Mouse (Mus musculus): ENCODE data around the gene Scnm1. TPM values are rescaled to one million over a fixed set of nuclear protein-coding genes. Genes with fewer than 3 reads are reported as not detected.

Gene Scnm1
- total and polyA plus RNA-seq, 2 experiments from 2014 or later: 38.2 to 57.6 TPM

DNA sequence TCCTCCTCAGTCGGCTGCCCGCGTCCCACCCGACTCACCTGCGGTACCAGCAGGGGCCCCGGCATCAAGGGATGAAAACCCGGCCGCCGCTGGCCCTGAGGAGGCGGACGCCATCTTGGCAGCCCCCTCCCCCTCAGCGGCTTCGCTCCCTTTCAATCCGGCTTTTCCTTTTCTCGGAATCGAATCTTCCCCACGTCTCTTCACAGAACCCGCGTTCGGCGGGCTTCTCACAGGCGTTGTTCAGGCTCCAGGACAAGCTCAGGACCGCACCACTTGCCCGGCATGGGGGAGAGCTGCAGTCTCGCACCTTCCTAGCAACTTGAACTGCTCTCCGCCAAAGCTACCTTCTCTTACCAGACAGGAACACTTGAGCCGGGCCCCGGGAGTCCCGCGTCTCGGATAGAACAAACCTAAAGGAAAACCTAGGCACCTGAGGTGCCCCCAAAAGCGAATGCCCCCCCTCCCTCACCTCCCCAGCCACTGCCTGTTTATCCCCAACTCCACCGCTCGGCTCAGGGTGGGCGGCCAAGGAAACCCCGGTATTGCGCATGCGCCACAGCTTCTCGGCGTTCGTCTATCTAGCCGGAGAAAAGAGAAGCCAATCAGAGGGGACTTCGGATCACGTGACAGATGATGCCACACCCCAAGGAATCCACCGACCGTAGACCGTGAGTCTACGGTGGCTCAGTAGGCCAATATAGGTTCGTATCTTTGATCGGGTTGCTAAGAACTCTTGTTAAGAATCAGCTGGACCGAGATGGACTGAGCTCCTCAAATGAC lies 27.3 kb downstream of the Scnm1 start, which contains the start of gene Pip5k1a:
TSS of gene Pip5k1a (minus strand) at position 593 of the 780 bp plus-strand sequence.
- ATAC-seq (ENCODE audit: insufficient read depth, low read depth) (peak; percentile 89), DNase-seq (ENCODE audit: low spot score) (peak; percentile 100)
- no peaks in the 10 kb centered on the region for H3K27me3 ChIP-seq (ENCODE audit: control insufficient read depth, insufficient read depth, low read length)
- no peaks in the 10 kb centered on the region for H3K9me3 ChIP-seq (replicated peaks; ENCODE audit: control insufficient read depth, low read length)
- H3K27ac ChIP-seq (ENCODE audit: low read depth): peak within 1 kb of the TSS; percentile 90
- TF ChIP-seq EP300 (IDR thresholded peaks at IDR 0.05; ENCODE audit: low read depth): no peak
- no peak for TF ChIP-seq CTCF (IDR thresholded peaks at IDR 0.05; ENCODE audit: low read depth)
- H3K4me3 ChIP-seq (ENCODE audit: low read depth, low read length): peak within 1 kb of the TSS; percentile 96
- H3K36me3 ChIP-seq (replicated peaks; ENCODE audit: control insufficient read depth, insufficient read depth, low read length): no peaks in the 10 kb centered on the region; the same call in 1 of the 2 replicates
- peak within 1 kb of the TSS; percentile 93 for H3K9ac ChIP-seq (replicated peaks; ENCODE audit: low read depth, low read length)
- under 1% methylated on average over 51 of the region's 51 CpGs for WGBS
- H3K4me1 ChIP-seq (ENCODE audit: control insufficient read depth, insufficient read depth): peaks cover 8% of the 10 kb centered on the region; the same call in 1 of the 2 replicates
- H3K4me2 ChIP-seq (ENCODE audit: low read depth, low read length): peak within 1 kb of the TSS; percentile 83

GRCm38 (mm10) chr3:95105586-95106337 lies 28.0 kb downstream of the Scnm1 start:
- peak overlapping the region; percentile 96 for H3K4me3 ChIP-seq (ENCODE audit: low read depth, low read length)
- peak overlapping the region; percentile 90 for H3K27ac ChIP-seq (ENCODE audit: low read depth)
- ATAC-seq (ENCODE audit: insufficient read depth, low read depth): peak; percentile 33; the same call in 1 of the 2 replicates
- TF ChIP-seq CTCF (IDR thresholded peaks at IDR 0.05; ENCODE audit: low read depth) (no peak), EP300 (IDR thresholded peaks at IDR 0.05; ENCODE audit: low read depth) (no peak)
- peak overlapping the region; percentile 93 for H3K9ac ChIP-seq (replicated peaks; ENCODE audit: low read depth, low read length)
- H3K27me3 ChIP-seq (ENCODE audit: control insufficient read depth, insufficient read depth, low read length): no peaks in the 10 kb centered on the region
- DNase-seq (ENCODE audit: low spot score): peak; percentile 74
- H3K36me3 ChIP-seq (replicated peaks; ENCODE audit: control insufficient read depth, insufficient read depth, low read length): no peaks in the 10 kb centered on the region; the same call in 1 of the 2 replicates
- H3K4me1 ChIP-seq (ENCODE audit: control insufficient read depth, insufficient read depth): peaks cover 8% of the 10 kb centered on the region; the same call in 1 of the 2 replicates
- H3K9me3 ChIP-seq (replicated peaks; ENCODE audit: control insufficient read depth, low read length): no peaks in the 10 kb centered on the region
- WGBS: under 1% methylated on average over 16 of the region's 16 CpGs
- H3K4me2 ChIP-seq (ENCODE audit: low read depth, low read length): peak overlapping the region; percentile 83

- Histone ChIP-seq H3K9ac (replicated peaks; ENCODE audit: low read depth, low read length) (peak overlapping the region; percentile 93), H3K27me3 (ENCODE audit: control insufficient read depth, insufficient read depth, low read length) (no peaks in the 10 kb centered on the region), H3K4me1 (ENCODE audit: control insufficient read depth, insufficient read depth) (peaks cover 8% of the 10 kb centered on the region; the same call in 1 of the 2 replicates), H3K27ac (ENCODE audit: low read depth) (peak overlapping the region; percentile 90), H3K4me2 (ENCODE audit: low read depth, low read length) (peak overlapping the region; percentile 83), H3K36me3 (replicated peaks; ENCODE audit: control insufficient read depth, insufficient read depth, low read length) (no peaks in the 10 kb centered on the region; the same call in 1 of the 2 replicates), H3K9me3 (replicated peaks; ENCODE audit: control insufficient read depth, low read length) (no peaks in the 10 kb centered on the region), H3K4me3 (ENCODE audit: low read depth, low read length) (peak overlapping the region; percentile 96)
- WGBS: 15% methylated on average over 4 of the region's 4 CpGs
- no peak for TF ChIP-seq CTCF (IDR thresholded peaks at IDR 0.05; ENCODE audit: low read depth)
- no peak for TF ChIP-seq EP300 (IDR thresholded peaks at IDR 0.05; ENCODE audit: low read depth)
- DNase-seq (ENCODE audit: low spot score) (no peak), ATAC-seq (ENCODE audit: insufficient read depth, low read depth) (no peak)
Measured at GRCm38 (mm10) chr3:95105121-95105520, 28.7 kb downstream of the Scnm1 start.

DNA sequence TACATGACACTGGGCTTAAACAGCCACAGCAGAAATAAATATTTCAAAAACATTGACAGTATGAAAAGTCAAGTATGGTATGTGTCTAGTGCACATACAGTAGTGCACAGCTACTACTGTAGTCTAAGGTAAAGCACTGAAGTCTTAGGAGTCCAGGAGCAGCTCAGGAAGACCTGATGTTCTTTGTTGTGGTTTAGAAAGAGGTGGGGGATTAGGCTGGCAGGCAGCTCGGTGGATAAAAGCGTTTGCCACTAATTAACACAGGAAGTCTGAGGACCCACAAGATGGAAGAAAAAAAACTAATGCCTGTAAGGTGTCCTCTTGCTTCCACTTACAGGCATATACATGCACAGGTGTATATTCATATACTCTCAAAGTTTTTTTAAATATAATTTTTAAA lies 33.0 kb downstream of the Scnm1 start:
- WGBS: 32% methylated on average over 2 of the region's 2 CpGs
- no peak overlapping the region for H3K9ac ChIP-seq (replicated peaks; ENCODE audit: low read depth, low read length)

GRCm38 (mm10) chr3:95088071-95088470 lies 45.7 kb downstream of the Scnm1 start:
- ATAC-seq (ENCODE audit: insufficient read depth, low read depth): no peak
- Histone ChIP-seq H3K27ac (ENCODE audit: low read depth) (no peak overlapping the region), H3K4me2 (ENCODE audit: low read depth, low read length) (no peak overlapping the region), H3K9me3 (replicated peaks; ENCODE audit: control insufficient read depth, low read length) (no peaks in the 10 kb centered on the region), H3K4me3 (ENCODE audit: low read depth, low read length) (no peak overlapping the region), H3K4me1 (ENCODE audit: control insufficient read depth, insufficient read depth) (no peaks in the 10 kb centered on the region), H3K9ac (replicated peaks; ENCODE audit: low read depth, low read length) (no peak overlapping the region), H3K27me3 (ENCODE audit: control insufficient read depth, insufficient read depth, low read length) (no peaks in the 10 kb centered on the region), H3K36me3 (replicated peaks; ENCODE audit: control insufficient read depth, insufficient read depth, low read length) (peaks cover 5% of the 10 kb centered on the region; the same call in 1 of the 2 replicates)
- TF ChIP-seq CTCF (IDR thresholded peaks at IDR 0.05; ENCODE audit: low read depth) (no peak), EP300 (IDR thresholded peaks at IDR 0.05; ENCODE audit: low read depth) (no peak)
- no peak for DNase-seq (ENCODE audit: low spot score)
- 82% methylated on average over 1 of the region's 1 CpGs for WGBS

More for the DNA sequence above, 33.0 kb downstream of the Scnm1 start:
- Histone ChIP-seq H3K36me3 (replicated peaks; ENCODE audit: control insufficient read depth, insufficient read depth, low read length) (peaks cover 5% of the 10 kb centered on the region; the same call in 1 of the 2 replicates), H3K4me1 (ENCODE audit: control insufficient read depth, insufficient read depth) (peaks cover 12% of the 10 kb centered on the region; the same call in 1 of the 2 replicates), H3K4me3 (ENCODE audit: low read depth, low read length) (no peak overlapping the region), H3K4me2 (ENCODE audit: low read depth, low read length) (no peak overlapping the region), H3K27ac (ENCODE audit: low read depth) (no peak overlapping the region), H3K27me3 (ENCODE audit: control insufficient read depth, insufficient read depth, low read length) (no peaks in the 10 kb centered on the region), H3K9me3 (replicated peaks; ENCODE audit: control insufficient read depth, low read length) (no peaks in the 10 kb centered on the region)
- DNase-seq (ENCODE audit: low spot score) (no peak), ATAC-seq (ENCODE audit: insufficient read depth, low read depth) (no peak)
- TF ChIP-seq EP300 (IDR thresholded peaks at IDR 0.05; ENCODE audit: low read depth) (no peak), CTCF (IDR thresholded peaks at IDR 0.05; ENCODE audit: low read depth) (no peak)

Small RNA genes within 50 kb of the gene (microRNA-seq; reads per million reads assigned to microRNA genes)
- gene Mir8099-1: not detected

Other genes with a start within 250 kb of the Scnm1 start
- gene Psmb4, start 247.1 kb downstream of the Scnm1 start, total RNA-seq (2014; rRNA removed; ENCODE audit: low replicate concordance): 256 and 302 TPM in 2 replicates
- 274 and 296 TPM in 2 replicates for gene Psmb4, start 247.1 kb downstream of the Scnm1 start, polyA plus RNA-seq (2015; fragmentation: Nextera tagmentation; extraction: Ambion mirVana)
- gene Selenbp1, start 201.0 kb downstream of the Scnm1 start, total RNA-seq (2014; rRNA removed; ENCODE audit: low replicate concordance): 183 and 212 TPM in 2 replicates
- gene Selenbp1, start 201.0 kb downstream of the Scnm1 start, polyA plus RNA-seq (2015; fragmentation: Nextera tagmentation; extraction: Ambion mirVana): 101 and 112 TPM in 2 replicates
- gene Rfx5, start 179.9 kb downstream of the Scnm1 start, total RNA-seq (2014; rRNA removed; ENCODE audit: low replicate concordance): 3.9 and 8.6 TPM in 2 replicates
- 2.3 and 2.7 TPM in 2 replicates for gene Rfx5, start 179.9 kb downstream of the Scnm1 start, polyA plus RNA-seq (2015; fragmentation: Nextera tagmentation; extraction: Ambion mirVana)
- gene Pi4kb, start 159.3 kb downstream of the Scnm1 start, total RNA-seq (2014; rRNA removed; ENCODE audit: low replicate concordance): 44.4 and 47.2 TPM in 2 replicates
- gene Pi4kb, start 159.3 kb downstream of the Scnm1 start, polyA plus RNA-seq (2015; fragmentation: Nextera tagmentation; extraction: Ambion mirVana): 12.6 and 13.7 TPM in 2 replicates
- gene Zfp687, start 118.6 kb downstream of the Scnm1 start, total RNA-seq (2014; rRNA removed; ENCODE audit: low replicate concordance): 15.0 and 28.5 TPM in 2 replicates
- 8.1 and 8.3 TPM in 2 replicates for gene Zfp687, start 118.6 kb downstream of the Scnm1 start, polyA plus RNA-seq (2015; fragmentation: Nextera tagmentation; extraction: Ambion mirVana)
- gene Psmd4, start 91.4 kb downstream of the Scnm1 start, total RNA-seq (2014; rRNA removed; ENCODE audit: low replicate concordance): 190 and 210 TPM in 2 replicates
- 205 and 208 TPM in 2 replicates for gene Psmd4, start 91.4 kb downstream of the Scnm1 start, polyA plus RNA-seq (2015; fragmentation: Nextera tagmentation; extraction: Ambion mirVana)
- gene Pip5k1a, start 27.1 kb downstream of the Scnm1 start, total RNA-seq (2014; rRNA removed; ENCODE audit: low replicate concordance): 36.6 and 50.5 TPM in 2 replicates
- gene Pip5k1a, start 27.1 kb downstream of the Scnm1 start, polyA plus RNA-seq (2015; fragmentation: Nextera tagmentation; extraction: Ambion mirVana): 13.8 and 14.5 TPM in 2 replicates
- gene Vps72, start 23.0 kb downstream of the Scnm1 start, total RNA-seq (2014; rRNA removed; ENCODE audit: low replicate concordance): 54.9 and 69.3 TPM in 2 replicates
- gene Vps72, start 23.0 kb downstream of the Scnm1 start, polyA plus RNA-seq (2015; fragmentation: Nextera tagmentation; extraction: Ambion mirVana): 60.8 and 66.9 TPM in 2 replicates
- gene Tmod4, start 9.5 kb downstream of the Scnm1 start, total RNA-seq (2014; rRNA removed; ENCODE audit: low replicate concordance): 1.2 and 14.3 TPM in 2 replicates
- 2.7 and 2.9 TPM in 2 replicates for gene Tmod4, start 9.5 kb downstream of the Scnm1 start, polyA plus RNA-seq (2015; fragmentation: Nextera tagmentation; extraction: Ambion mirVana)
- gene Lysmd1, start 77 bp upstream of the Scnm1 start, total RNA-seq (2014; rRNA removed; ENCODE audit: low replicate concordance): 6.1 and 7.1 TPM in 2 replicates
- 8.7 and 10.4 TPM in 2 replicates for gene Lysmd1, start 77 bp upstream of the Scnm1 start, polyA plus RNA-seq (2015; fragmentation: Nextera tagmentation; extraction: Ambion mirVana)
- 0.27 and 5.4 TPM in 2 replicates for gene Tnfaip8l2, start 8.3 kb upstream of the Scnm1 start, total RNA-seq (2014; rRNA removed; ENCODE audit: low replicate concordance)
- gene Tnfaip8l2, start 8.3 kb upstream of the Scnm1 start, polyA plus RNA-seq (2015; fragmentation: Nextera tagmentation; extraction: Ambion mirVana): 2.7 and 2.8 TPM in 2 replicates
- gene Sema6c, start 26.4 kb upstream of the Scnm1 start, total RNA-seq (2014; rRNA removed; ENCODE audit: low replicate concordance): 6.8 and 14.8 TPM in 2 replicates
- 1.2 and 1.8 TPM in 2 replicates for gene Sema6c, start 26.4 kb upstream of the Scnm1 start, polyA plus RNA-seq (2015; fragmentation: Nextera tagmentation; extraction: Ambion mirVana)
- gene Gabpb2, start 83.9 kb upstream of the Scnm1 start, total RNA-seq (2014; rRNA removed; ENCODE audit: low replicate concordance): 6.6 and 7.2 TPM in 2 replicates
- gene Gabpb2, start 83.9 kb upstream of the Scnm1 start, polyA plus RNA-seq (2015; fragmentation: Nextera tagmentation; extraction: Ambion mirVana): 3.1 TPM in 2 replicates
- gene Cdc42se1, start 94.7 kb upstream of the Scnm1 start, total RNA-seq (2014; rRNA removed; ENCODE audit: low replicate concordance): 75.5 and 78.2 TPM in 2 replicates
- gene Cdc42se1, start 94.7 kb upstream of the Scnm1 start, polyA plus RNA-seq (2015; fragmentation: Nextera tagmentation; extraction: Ambion mirVana): 33.6 TPM in 2 replicates
- 4.3 and 6.1 TPM in 2 replicates for gene Mllt11, start 98.2 kb upstream of the Scnm1 start, total RNA-seq (2014; rRNA removed; ENCODE audit: low replicate concordance)
- gene Mllt11, start 98.2 kb upstream of the Scnm1 start, polyA plus RNA-seq (2015; fragmentation: Nextera tagmentation; extraction: Ambion mirVana): 8.9 and 9.0 TPM in 2 replicates
- 1.1 TPM in 1 of 2 replicates, not detected in the other for gene Gm128, start 107.6 kb upstream of the Scnm1 start, total RNA-seq (2014; rRNA removed; ENCODE audit: low replicate concordance)
- 0.07 TPM in 1 of 2 replicates, not detected in the other for gene Gm128, start 107.6 kb upstream of the Scnm1 start, polyA plus RNA-seq (2015; fragmentation: Nextera tagmentation; extraction: Ambion mirVana)
- 3.9 TPM in 1 of 2 replicates, not detected in the other for gene Bnipl, start 117.2 kb upstream of the Scnm1 start, total RNA-seq (2014; rRNA removed; ENCODE audit: low replicate concordance)
- not detected in 2 replicates for gene Bnipl, start 117.2 kb upstream of the Scnm1 start, polyA plus RNA-seq (2015; fragmentation: Nextera tagmentation; extraction: Ambion mirVana)
- gene Mindy1, start 147.3 kb upstream of the Scnm1 start, total RNA-seq (2014; rRNA removed; ENCODE audit: low replicate concordance): 28.0 and 64.4 TPM in 2 replicates
- gene Mindy1, start 147.3 kb upstream of the Scnm1 start, polyA plus RNA-seq (2015; fragmentation: Nextera tagmentation; extraction: Ambion mirVana): 27.8 and 28.4 TPM in 2 replicates
- gene Prune1, start 148.1 kb upstream of the Scnm1 start, total RNA-seq (2014; rRNA removed; ENCODE audit: low replicate concordance): 28.6 and 35.6 TPM in 2 replicates
- gene Prune1, start 148.1 kb upstream of the Scnm1 start, polyA plus RNA-seq (2015; fragmentation: Nextera tagmentation; extraction: Ambion mirVana): 22.5 and 23.0 TPM in 2 replicates
- 0.11 and 0.15 TPM in 2 replicates for gene Anxa9, start 173.2 kb upstream of the Scnm1 start, total RNA-seq (2014; rRNA removed; ENCODE audit: low replicate concordance)
- gene Anxa9, start 173.2 kb upstream of the Scnm1 start, polyA plus RNA-seq (2015; fragmentation: Nextera tagmentation; extraction: Ambion mirVana): 0.49 and 0.67 TPM in 2 replicates
- gene Cers2, start 180.8 kb upstream of the Scnm1 start, total RNA-seq (2014; rRNA removed; ENCODE audit: low replicate concordance): 108 and 126 TPM in 2 replicates
- 88.4 and 89.4 TPM in 2 replicates for gene Cers2, start 180.8 kb upstream of the Scnm1 start, polyA plus RNA-seq (2015; fragmentation: Nextera tagmentation; extraction: Ambion mirVana)
- gene Setdb1, start 223.2 kb upstream of the Scnm1 start, total RNA-seq (2014; rRNA removed; ENCODE audit: low replicate concordance): 9.5 and 11.3 TPM in 2 replicates
- gene Setdb1, start 223.2 kb upstream of the Scnm1 start, polyA plus RNA-seq (2015; fragmentation: Nextera tagmentation; extraction: Ambion mirVana): 7.9 and 8.0 TPM in 2 replicates

All from heart, postnatal 0 days (tissue).